Mouse (Mus musculus) layer of hippocampus, adult 8-10 months (tissue): ENCODE results near the gene Cacng3. TPM values are rescaled to one million over a fixed set of nuclear protein-coding genes. Genes with fewer than 3 reads are reported as not detected.

Experiments
- DNase-seq, 2 experiments: peaks; one replicate each; pipeline ENCODE4 v3.0.0; 2022; ENCODE audit warnings: low spot score in 2 of 2
- total RNA-seq, 4 experiments: library from RNA; stranded (reverse); gene quantifications; 2 replicates each; pipeline ENCODE4 v1.2.4; 2022

The Cacng3 gene
- total RNA-seq, 4 experiments from 2014 or later: 60.7 to 76.0 (median 70.3) TPM

DNA sequence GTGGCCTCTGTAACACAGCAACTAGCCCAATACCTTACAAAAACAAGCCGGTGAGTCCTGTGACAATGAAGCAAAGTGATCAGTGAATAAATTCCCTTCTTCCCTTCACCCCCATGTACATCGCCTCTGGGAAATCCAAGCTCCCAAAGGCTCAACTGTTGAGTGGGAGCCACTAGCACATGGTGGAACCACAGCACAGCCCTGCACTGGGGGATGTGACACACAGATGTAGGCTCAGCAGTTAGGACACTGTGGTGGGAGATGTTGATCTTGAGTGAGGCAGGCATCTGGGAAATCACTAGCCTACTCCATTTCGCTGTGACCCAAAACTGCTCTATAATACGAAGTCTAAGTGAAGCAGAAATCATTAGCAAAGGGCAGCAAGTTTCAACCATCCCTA, 48.2 kb downstream of the Cacng3 start:
- DNase-seq: no peak

DNA sequence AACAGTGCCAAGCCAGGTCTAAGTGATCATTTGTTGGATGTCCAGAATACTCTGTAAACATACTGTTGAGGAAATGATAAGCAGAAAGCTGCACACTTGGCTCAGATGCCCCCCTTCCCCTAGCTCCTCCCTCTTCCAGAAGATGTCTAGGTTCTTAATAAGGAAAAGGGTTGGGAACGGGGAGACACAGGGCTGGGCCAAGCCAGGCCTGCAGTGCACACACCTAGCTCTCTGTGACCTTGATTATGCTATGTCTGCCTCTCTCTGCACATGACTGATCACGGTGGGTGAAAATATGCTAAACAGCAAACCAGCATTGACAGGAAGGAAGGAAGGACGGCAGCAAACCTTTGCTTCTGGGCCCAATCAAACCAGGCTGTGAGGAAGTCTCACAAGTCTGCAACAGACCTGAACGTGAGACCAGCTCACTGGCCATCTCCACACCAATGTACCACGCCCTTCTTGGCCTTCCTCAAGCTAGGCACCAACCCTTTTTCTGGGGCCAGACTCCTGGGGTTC, 53.1 kb downstream of the Cacng3 start:
- no peak for DNase-seq

- DNase-seq: no peak
These were observed 56.1 kb downstream of the Cacng3 start for GRCm38 (mm10) chr7:122726376-122726775.

GRCm38 (mm10) chr7:122728186-122728585, 57.9 kb downstream of the Cacng3 start:
- DNase-seq: no peak

- DNase-seq: no peak
These were observed 58.6 kb downstream of the Cacng3 start for GRCm38 (mm10) chr7:122728846-122729245.

GRCm38 (mm10) chr7:122735323-122735722, 65.0 kb downstream of the Cacng3 start:
- DNase-seq: no peak

- DNase-seq: no peak
These were observed 68.2 kb downstream of the Cacng3 start for GRCm38 (mm10) chr7:122738541-122738940.

DNA sequence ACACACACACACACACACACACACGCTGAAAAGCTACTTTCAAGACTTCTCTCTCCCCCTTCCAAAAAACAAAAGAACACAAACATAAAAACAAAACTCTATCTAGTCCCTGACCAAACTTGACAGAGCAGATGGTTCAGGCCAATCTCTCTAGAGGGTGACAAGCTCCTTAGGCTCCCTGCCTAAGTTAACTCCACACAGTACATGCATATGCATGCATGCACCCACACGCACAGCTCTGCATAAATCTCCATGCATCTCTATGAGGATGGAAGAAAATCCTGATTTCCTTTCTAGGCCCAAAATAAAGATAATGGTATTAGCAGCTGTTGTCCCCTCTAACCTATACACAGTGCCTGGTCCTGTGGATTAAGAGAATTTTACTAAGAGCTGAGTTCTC, 70.4 kb downstream of the Cacng3 start:
- DNase-seq: no peak

- DNase-seq: no peak
These were observed 85.8 kb downstream of the Cacng3 start for GRCm38 (mm10) chr7:122755920-122756603.

- no peak for DNase-seq
These were observed 88.4 kb downstream of the Cacng3 start for GRCm38 (mm10) chr7:122758645-122759044.

DNA sequence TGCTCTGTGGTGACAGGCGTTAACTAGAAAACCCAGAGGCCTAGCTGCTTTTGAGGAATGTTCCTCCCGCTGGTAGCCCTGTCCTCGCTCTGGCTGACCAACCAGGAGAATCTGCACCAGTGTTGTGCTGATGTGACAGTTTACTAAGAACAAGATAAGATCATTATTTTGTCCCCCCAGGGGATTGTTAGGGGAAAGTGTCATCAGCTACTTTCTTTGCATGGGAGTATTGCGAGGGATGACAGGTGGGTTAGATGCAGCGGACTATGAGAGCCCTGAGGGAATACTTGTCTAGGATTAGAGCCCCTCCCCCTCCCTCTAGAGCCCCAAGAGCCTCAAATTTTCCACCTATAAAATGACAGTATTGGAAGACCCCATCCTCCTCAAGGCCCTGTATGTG, 94.2 kb downstream of the Cacng3 start:
- no peak for DNase-seq

DNA sequence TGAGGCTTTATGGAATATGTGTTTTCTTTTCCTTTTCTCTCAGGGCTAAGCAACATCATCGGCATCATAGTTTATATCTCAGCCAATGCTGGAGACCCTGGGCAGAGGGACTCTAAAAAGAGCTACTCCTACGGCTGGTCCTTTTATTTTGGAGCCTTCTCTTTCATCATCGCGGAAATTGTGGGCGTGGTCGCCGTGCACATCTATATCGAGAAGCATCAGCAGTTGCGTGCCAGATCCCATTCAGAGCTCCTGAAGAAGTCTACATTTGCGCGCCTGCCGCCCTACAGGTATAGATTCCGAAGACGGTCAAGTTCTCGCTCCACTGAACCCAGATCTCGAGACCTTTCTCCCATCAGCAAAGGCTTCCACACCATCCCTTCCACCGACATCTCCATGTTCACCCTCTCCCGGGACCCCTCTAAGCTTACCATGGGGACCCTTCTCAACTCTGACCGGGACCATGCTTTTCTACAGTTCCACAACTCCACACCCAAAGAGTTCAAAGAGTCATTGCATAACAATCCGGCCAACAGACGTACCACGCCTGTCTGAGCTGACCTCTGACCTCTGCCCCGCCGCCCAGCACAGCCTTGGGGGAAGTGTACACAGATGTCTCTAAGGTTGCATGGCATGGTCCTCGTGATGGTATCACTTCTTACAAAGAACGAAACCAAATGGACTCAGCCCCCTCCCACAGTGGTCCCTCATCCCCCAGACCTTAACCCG, 98.2 kb downstream of the Cacng3 start:
- DNase-seq: no peak

- DNase-seq: peak; percentile 35 to 37
These were observed 109.3 kb downstream of the Cacng3 start for GRCm38 (mm10) chr7:122779601-122780000.

DNA sequence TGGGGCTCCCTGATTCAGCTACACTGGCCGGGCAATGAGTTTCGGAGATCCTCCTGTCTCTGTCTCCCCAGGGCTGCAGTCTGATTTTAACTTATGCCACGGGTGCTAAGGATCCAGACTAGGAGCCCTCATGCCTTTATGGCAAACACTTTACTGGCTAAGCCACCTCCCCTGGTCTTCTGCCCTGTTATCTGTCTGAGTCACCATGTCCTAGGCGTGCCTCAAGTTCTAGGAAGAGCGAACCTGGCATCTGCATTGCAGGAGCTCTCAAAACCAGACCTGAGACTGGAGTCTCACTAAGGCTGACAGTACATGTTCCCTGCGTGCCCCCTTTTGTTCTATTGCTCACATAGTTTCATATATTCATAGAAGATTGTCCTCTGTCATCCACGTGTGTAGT, 119.6 kb downstream of the Cacng3 start:
- DNase-seq: no peak

- DNase-seq: no peak
These were observed 123.5 kb downstream of the Cacng3 start for GRCm38 (mm10) chr7:122793655-122794346.

DNA sequence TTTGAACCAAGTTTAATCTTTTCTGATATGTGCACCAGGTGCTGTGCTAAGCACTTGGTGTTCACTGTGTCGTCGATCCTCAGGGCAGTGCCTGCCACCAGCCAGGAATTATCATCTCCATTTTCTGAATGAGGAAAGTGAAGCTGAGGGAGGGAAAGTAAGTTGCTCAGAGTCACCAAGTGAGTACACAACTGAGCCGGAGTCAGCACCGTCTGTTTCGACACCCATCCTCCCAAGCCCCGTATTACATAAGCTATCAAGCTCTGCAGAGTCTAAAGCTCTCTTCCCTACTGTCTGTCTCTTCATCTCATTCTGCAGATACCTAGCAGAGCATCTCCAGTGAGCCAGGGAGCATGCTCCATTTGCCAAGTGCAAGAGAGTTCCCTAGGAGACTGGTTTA, 124.8 kb downstream of the Cacng3 start:
- peak; percentile 42 to 64 for DNase-seq

GRCm38 (mm10) chr7:122800821-122801220, 130.5 kb downstream of the Cacng3 start:
- DNase-seq: no peak

DNA sequence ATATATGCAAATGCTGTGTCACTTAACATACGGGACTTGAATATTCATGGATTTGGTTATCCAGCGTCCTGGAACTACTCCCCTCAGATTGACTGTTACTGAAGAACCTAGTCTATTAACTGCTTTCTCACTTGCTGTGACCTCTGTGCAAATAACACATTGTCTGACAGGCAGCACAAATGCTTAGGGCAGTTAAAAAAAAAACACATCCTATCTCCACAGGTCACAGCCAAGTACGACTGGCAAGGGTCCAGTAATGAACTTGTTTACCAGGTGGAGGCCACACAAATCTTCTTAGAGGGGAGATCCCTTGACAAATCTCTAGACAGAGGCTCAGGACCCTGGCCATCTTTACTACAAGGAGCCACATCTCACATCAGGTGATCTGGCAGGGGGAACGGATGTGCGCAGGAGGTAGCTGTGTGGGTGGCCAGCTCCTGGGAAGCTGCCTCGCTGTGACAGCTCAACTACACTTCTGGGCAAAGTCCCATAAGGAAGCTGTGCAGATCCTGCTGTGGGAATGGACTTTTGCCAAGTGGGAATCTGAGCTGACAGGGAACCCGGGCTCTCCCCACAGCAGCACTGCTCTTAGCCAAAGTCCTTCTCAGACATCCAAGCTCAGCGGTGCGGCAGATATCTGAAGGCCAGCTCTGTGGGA, 133.7 kb downstream of the Cacng3 start:
- peak; percentile 12 to 15 for DNase-seq

- no peak for DNase-seq
These were observed 136.2 kb downstream of the Cacng3 start for GRCm38 (mm10) chr7:122806531-122806930.

GRCm38 (mm10) chr7:122813724-122814123, 143.4 kb downstream of the Cacng3 start:
- DNase-seq: no peak

- DNase-seq: no peak
These were observed 147.3 kb downstream of the Cacng3 start for GRCm38 (mm10) chr7:122817565-122817964.
